Mouse (Mus musculus) myocyte (in vitro differentiated cells): Measurements from ENCODE around the gene Tirap. TPM values are rescaled to one million over a fixed set of nuclear protein-coding genes. Genes with fewer than 3 reads are reported as not detected.

Experiments
- H3K27me3 ChIP-seq: one replicate; pipeline ENCODE4 v1.6.1; 2011; ENCODE audit not compliant: control insufficient read depth, insufficient read depth, insufficient read length
- H3K36me3 ChIP-seq: one replicate; pipeline ENCODE4 v1.6.1; 2011; ENCODE audit not compliant: control insufficient read depth, insufficient read depth
- H3K4me2 ChIP-seq: one replicate; pipeline ENCODE4 v1.6.1; 2011; ENCODE audit warnings: low read depth, control low read depth
- H3K4me3 ChIP-seq: one replicate; pipeline ENCODE4 v1.5.1; 2011; ENCODE audit warnings: mild to moderate bottlenecking, control low read depth, moderate library complexity
- H3K79me2 ChIP-seq: one replicate; pipeline ENCODE4 v1.6.1; 2011; ENCODE audit not compliant: control insufficient read depth, insufficient read depth
- H3ac ChIP-seq: one replicate; pipeline ENCODE4 v1.6.1; 2011; ENCODE audit not compliant: control insufficient read depth, insufficient read length
- CEBPB ChIP-seq: IDR thresholded peaks from 2 replicates; pipeline ENCODE4 v1.6.1; 2011; ENCODE audit warnings: mild to moderate bottlenecking, moderate library complexity; ENCODE audit not compliant: poor library complexity, insufficient read depth, severe bottlenecking
- E2F4 ChIP-seq: IDR thresholded peaks from one replicate; pipeline ENCODE4 v1.6.1; 2011; ENCODE audit warnings: mild to moderate bottlenecking, control low read depth, moderate library complexity; ENCODE audit not compliant: insufficient read depth
- MAX ChIP-seq: IDR thresholded peaks from one replicate; pipeline ENCODE4 v1.6.1; 2011; ENCODE audit warnings: low read depth, mild to moderate bottlenecking, control low read depth
- MYOD1 ChIP-seq, 3 experiments: IDR thresholded peaks; one replicate each; pipeline ENCODE4 v1.6.1; 2011; ENCODE audit warnings: control low read depth in 2 of 3, low read depth in 2 of 3, mild to moderate bottlenecking in 2 of 3, moderate library complexity in 1 of 3; ENCODE audit not compliant: insufficient read length in 2 of 3, control insufficient read depth in 1 of 3
- MYOG ChIP-seq, 3 experiments: IDR thresholded peaks; one replicate each; pipeline ENCODE4 v1.6.1; 2011; ENCODE audit warnings: control low read depth in 2 of 3, low read depth in 2 of 3, mild to moderate bottlenecking in 2 of 3; ENCODE audit not compliant: insufficient read length in 2 of 3, control insufficient read depth in 1 of 3, insufficient read depth in 1 of 3
- POLR2A ChIP-seq: IDR thresholded peaks from one replicate; pipeline ENCODE4 v1.6.1; 2011; ENCODE audit warnings: low read depth, mild to moderate bottlenecking, control low read depth, moderate library complexity; ENCODE audit not compliant: insufficient read length
- POLR2AphosphoS2 ChIP-seq: IDR thresholded peaks from one replicate; pipeline ENCODE4 v1.6.1; 2011; ENCODE audit warnings: low read depth, control low read depth; ENCODE audit not compliant: insufficient read length
- REST ChIP-seq: IDR thresholded peaks from one replicate; pipeline ENCODE4 v1.6.1; 2011; ENCODE audit warnings: mild to moderate bottlenecking, control low read depth, moderate library complexity; ENCODE audit not compliant: insufficient read depth, insufficient read length
- SRF ChIP-seq: IDR thresholded peaks from one replicate; pipeline ENCODE4 v1.6.1; 2011; ENCODE audit warnings: low read depth; ENCODE audit not compliant: control insufficient read depth, insufficient read length
- TCF12 ChIP-seq: IDR thresholded peaks from one replicate; pipeline ENCODE4 v1.6.1; 2011; ENCODE audit warnings: mild to moderate bottlenecking, control low read depth; ENCODE audit not compliant: poor library complexity, insufficient read depth, severe bottlenecking
- TCF3 ChIP-seq: IDR thresholded peaks from one replicate; pipeline ENCODE4 v1.6.1; 2011; ENCODE audit warnings: low read depth, control low read depth; ENCODE audit not compliant: insufficient read length
- USF1 ChIP-seq: IDR thresholded peaks from one replicate; pipeline ENCODE4 v1.6.1; 2011; ENCODE audit warnings: low read depth, mild to moderate bottlenecking, control low read depth, moderate library complexity
- polyA plus RNA-seq: library from polyadenylated mRNA; unstranded; fragments of >200 nt; fragmentation: generic; extraction: Trizol; gene quantifications from one replicate; pipeline ENCODE4 v1.2.1, GENCODE M21; 2012; ENCODE audit warnings: missing spikeins

Tirap gene
- polyA plus RNA-seq, 1 experiment: 5.0 TPM

GRCm38 (mm10) chr9:35194048-35194447, 6.0 kb downstream of the Tirap start:
- Histone ChIP-seq H3K27me3 (no peaks in the 10 kb centered on the region), H3ac (no peak overlapping the region), H3K79me2 (no peaks in the 10 kb centered on the region), H3K4me3 (no peak overlapping the region), H3K4me2 (no peak overlapping the region), H3K36me3 (no peaks in the 10 kb centered on the region)
- no peak for TF ChIP-seq TCF12
- TF ChIP-seq USF1: no peak
- no peak for TF ChIP-seq MYOD1 (IDR thresholded peaks at IDR 0.05; ENCODE audit: control insufficient read depth in 1 of 3, insufficient read length in 2 of 3, low read depth in 2 of 3)
- TF ChIP-seq TCF3: no peak
- no peak for TF ChIP-seq POLR2A
- TF ChIP-seq SRF: no peak
- no peak for TF ChIP-seq MYOG (IDR thresholded peaks at IDR 0.05; ENCODE audit: control insufficient read depth in 1 of 3, insufficient read depth in 1 of 3, insufficient read length in 2 of 3, low read depth in 2 of 3)

- TF ChIP-seq POLR2AphosphoS2: no peak
- Histone ChIP-seq H3K4me3 (no peak overlapping the region), H3K4me2 (no peak overlapping the region), H3K79me2 (no peaks in the 10 kb centered on the region), H3K36me3 (no peaks in the 10 kb centered on the region), H3K27me3 (no peaks in the 10 kb centered on the region), H3ac (no peak overlapping the region)
Observed at GRCm38 (mm10) chr9:35192983-35193542, 7.0 kb downstream of the Tirap start.

GRCm38 (mm10) chr9:35188700-35189099, 11.4 kb downstream of the Tirap start:
- no peaks in the 10 kb centered on the region for H3K36me3 ChIP-seq
- TF ChIP-seq CEBPB (no peak), USF1 (no peak), MYOD1 (IDR thresholded peaks at IDR 0.05; ENCODE audit: control insufficient read depth in 1 of 3, insufficient read length in 2 of 3, low read depth in 2 of 3) (no peak), SRF (no peak), TCF12 (no peak), REST (no peak), TCF3 (no peak), POLR2AphosphoS2 (no peak), E2F4 (no peak), POLR2A (no peak), MAX (no peak), MYOG (IDR thresholded peaks at IDR 0.05; ENCODE audit: control insufficient read depth in 1 of 3, insufficient read depth in 1 of 3, insufficient read length in 2 of 3, low read depth in 2 of 3) (no peak)
- H3ac ChIP-seq: no peak overlapping the region
- no peaks in the 10 kb centered on the region for H3K27me3 ChIP-seq
- no peaks in the 10 kb centered on the region for H3K79me2 ChIP-seq
- no peak overlapping the region for H3K4me2 ChIP-seq
- H3K4me3 ChIP-seq: no peak overlapping the region

- TF ChIP-seq MYOG (IDR thresholded peaks at IDR 0.05; ENCODE audit: control insufficient read depth in 1 of 3, insufficient read depth in 1 of 3, insufficient read length in 2 of 3, low read depth in 2 of 3): no peak
- no peak for TF ChIP-seq POLR2AphosphoS2
- TF ChIP-seq MAX: no peak
- TF ChIP-seq CEBPB: no peak
- TF ChIP-seq REST: no peak
- TF ChIP-seq USF1: no peak
- TF ChIP-seq MYOD1 (IDR thresholded peaks at IDR 0.05; ENCODE audit: control insufficient read depth in 1 of 3, insufficient read length in 2 of 3, low read depth in 2 of 3): no peak
- no peak for TF ChIP-seq E2F4
- no peak for TF ChIP-seq TCF3
- Histone ChIP-seq H3K4me3 (no peak overlapping the region), H3K79me2 (no peaks in the 10 kb centered on the region), H3K4me2 (no peak overlapping the region), H3K27me3 (no peaks in the 10 kb centered on the region), H3ac (no peak overlapping the region), H3K36me3 (no peaks in the 10 kb centered on the region)
Observed at GRCm38 (mm10) chr9:35187351-35187903, 12.7 kb downstream of the Tirap start.

- no peaks in the 10 kb centered on the region for H3K36me3 ChIP-seq
- no peak for TF ChIP-seq USF1
- no peak for TF ChIP-seq TCF3
- TF ChIP-seq TCF12: no peak
- no peak for TF ChIP-seq E2F4
- no peak for TF ChIP-seq POLR2AphosphoS2
- TF ChIP-seq MAX: no peak
- TF ChIP-seq MYOG (IDR thresholded peaks at IDR 0.05; ENCODE audit: control insufficient read depth in 1 of 3, insufficient read depth in 1 of 3, insufficient read length in 2 of 3, low read depth in 2 of 3): no peak
- TF ChIP-seq CEBPB: no peak
- TF ChIP-seq POLR2A: no peak
- TF ChIP-seq SRF: no peak
- TF ChIP-seq REST: no peak
- TF ChIP-seq MYOD1 (IDR thresholded peaks at IDR 0.05; ENCODE audit: control insufficient read depth in 1 of 3, insufficient read length in 2 of 3, low read depth in 2 of 3): no peak
- H3K4me2 ChIP-seq: no peak overlapping the region
- no peaks in the 10 kb centered on the region for H3K79me2 ChIP-seq
- H3ac ChIP-seq: no peak overlapping the region
- no peak overlapping the region for H3K4me3 ChIP-seq
- no peaks in the 10 kb centered on the region for H3K27me3 ChIP-seq
Observed at GRCm38 (mm10) chr9:35186430-35186829, 13.7 kb downstream of the Tirap start.
